Mouse (Mus musculus): ENCODE measurements around the gene Tmem218. TPM values are rescaled to one million over a fixed set of nuclear protein-coding genes. Genes with fewer than 3 reads are reported as not detected.

Gene Tmem218
- polyA plus RNA-seq, 1 experiment, result 3.9 TPM

- H3K27me3 ChIP-seq (ENCODE audit: control insufficient read depth, insufficient read depth, insufficient read length), result no peaks in the 10 kb centered on the region
- no peaks in the 10 kb centered on the region for H3K79me2 ChIP-seq (ENCODE audit: control insufficient read depth, insufficient read depth)
- no peaks in the 10 kb centered on the region for H3K36me3 ChIP-seq (ENCODE audit: control insufficient read depth, insufficient read depth)
- no peak overlapping the region for H3ac ChIP-seq (ENCODE audit: control insufficient read depth, insufficient read length)
- H3K4me2 ChIP-seq (ENCODE audit: low read depth), result peak overlapping the region; percentile 93
- TF ChIP-seq TCF12 (IDR thresholded peaks at IDR 0.05; ENCODE audit: insufficient read depth, poor library complexity, severe bottlenecking), result peak; percentile 55
- TF ChIP-seq REST (IDR thresholded peaks at IDR 0.05; ENCODE audit: insufficient read depth, insufficient read length), result no peak
- TF ChIP-seq MYOD1 (IDR thresholded peaks at IDR 0.05; ENCODE audit: control insufficient read depth in 1 of 3, insufficient read length in 2 of 3, low read depth in 2 of 3), result peak; percentile 32 to 94 (median 93)
- no peak for TF ChIP-seq SRF (IDR thresholded peaks at IDR 0.05; ENCODE audit: control insufficient read depth, insufficient read length, low read depth)
- TF ChIP-seq TCF3 (IDR thresholded peaks at IDR 0.05; ENCODE audit: insufficient read length, low read depth), result peak; percentile 20
- TF ChIP-seq MYOG (IDR thresholded peaks at IDR 0.05; ENCODE audit: control insufficient read depth in 1 of 3, insufficient read depth in 1 of 3, insufficient read length in 2 of 3, low read depth in 2 of 3), result peak; percentile 84 to 96 (median 87)
- no peak for TF ChIP-seq E2F4 (IDR thresholded peaks at IDR 0.05; ENCODE audit: insufficient read depth)
- TF ChIP-seq MAX (IDR thresholded peaks at IDR 0.05; ENCODE audit: low read depth), result no peak
- H3K4me3 ChIP-seq, result peak overlapping the region; percentile 32
Measured at GRCm38 (mm10) chr9:37254531-37255110, 46.6 kb downstream of the Tmem218 start.

GRCm38 (mm10) chr9:37255149-37255888, 47.3 kb downstream of the Tmem218 start, which contains the start of gene Slc37a2:
Gene Slc37a2, minus strand, starts transcription at chr9:37255738.
- no peak within 1 kb of the TSS for H3ac ChIP-seq (ENCODE audit: control insufficient read depth, insufficient read length)
- peak within 1 kb of the TSS; percentile 32 for H3K4me3 ChIP-seq
- TF ChIP-seq CEBPB (IDR thresholded peaks at IDR 0.05; ENCODE audit: insufficient read depth, poor library complexity, severe bottlenecking) (no peak), USF1 (IDR thresholded peaks at IDR 0.05; ENCODE audit: low read depth) (no peak), MYOG (IDR thresholded peaks at IDR 0.05; ENCODE audit: control insufficient read depth in 1 of 3, insufficient read depth in 1 of 3, insufficient read length in 2 of 3, low read depth in 2 of 3) (peak; percentile 52 to 89 (median 81)), TCF12 (IDR thresholded peaks at IDR 0.05; ENCODE audit: insufficient read depth, poor library complexity, severe bottlenecking) (peak; percentile 4), POLR2A (IDR thresholded peaks at IDR 0.05; ENCODE audit: insufficient read length, low read depth) (peak; percentile 43), E2F4 (IDR thresholded peaks at IDR 0.05; ENCODE audit: insufficient read depth) (peak; percentile 84), MYOD1 (IDR thresholded peaks at IDR 0.05; ENCODE audit: control insufficient read depth in 1 of 3, insufficient read length in 2 of 3, low read depth in 2 of 3) (peak in 2 of 3 experiments; percentile 72 to 73)
- no peaks in the 10 kb centered on the region for H3K79me2 ChIP-seq (ENCODE audit: control insufficient read depth, insufficient read depth)
- H3K36me3 ChIP-seq (ENCODE audit: control insufficient read depth, insufficient read depth), result no peaks in the 10 kb centered on the region
- peak within 1 kb of the TSS; percentile 93 for H3K4me2 ChIP-seq (ENCODE audit: low read depth)
- no peaks in the 10 kb centered on the region for H3K27me3 ChIP-seq (ENCODE audit: control insufficient read depth, insufficient read depth, insufficient read length)

GRCm38 (mm10) chr9:37255889-37256225, 47.8 kb downstream of the Tmem218 start:
- TF ChIP-seq TCF12 (IDR thresholded peaks at IDR 0.05; ENCODE audit: insufficient read depth, poor library complexity, severe bottlenecking), result no peak
- no peak for TF ChIP-seq USF1 (IDR thresholded peaks at IDR 0.05; ENCODE audit: low read depth)
- no peak for TF ChIP-seq SRF (IDR thresholded peaks at IDR 0.05; ENCODE audit: control insufficient read depth, insufficient read length, low read depth)
- no peak for TF ChIP-seq POLR2AphosphoS2 (IDR thresholded peaks at IDR 0.05; ENCODE audit: insufficient read length, low read depth)
- Histone ChIP-seq H3ac (ENCODE audit: control insufficient read depth, insufficient read length) (no peak overlapping the region), H3K4me2 (ENCODE audit: low read depth) (peak overlapping the region; percentile 93), H3K27me3 (ENCODE audit: control insufficient read depth, insufficient read depth, insufficient read length) (no peaks in the 10 kb centered on the region), H3K4me3 (peak overlapping the region; percentile 32), H3K79me2 (ENCODE audit: control insufficient read depth, insufficient read depth) (no peaks in the 10 kb centered on the region), H3K36me3 (ENCODE audit: control insufficient read depth, insufficient read depth) (no peaks in the 10 kb centered on the region)

GRCm38 (mm10) chr9:37266622-37267021, 58.6 kb downstream of the Tmem218 start:
- H3K27me3 ChIP-seq (ENCODE audit: control insufficient read depth, insufficient read depth, insufficient read length), result no peaks in the 10 kb centered on the region
- no peaks in the 10 kb centered on the region for H3K36me3 ChIP-seq (ENCODE audit: control insufficient read depth, insufficient read depth)
- no peak for TF ChIP-seq MYOD1 (IDR thresholded peaks at IDR 0.05; ENCODE audit: control insufficient read depth in 1 of 3, insufficient read length in 2 of 3, low read depth in 2 of 3)
- TF ChIP-seq MAX (IDR thresholded peaks at IDR 0.05; ENCODE audit: low read depth), result no peak
- no peak for TF ChIP-seq POLR2A (IDR thresholded peaks at IDR 0.05; ENCODE audit: insufficient read length, low read depth)
- TF ChIP-seq POLR2AphosphoS2 (IDR thresholded peaks at IDR 0.05; ENCODE audit: insufficient read length, low read depth), result no peak
- H3K79me2 ChIP-seq (ENCODE audit: control insufficient read depth, insufficient read depth), result no peaks in the 10 kb centered on the region
- no peak overlapping the region for H3K4me3 ChIP-seq
- no peak overlapping the region for H3ac ChIP-seq (ENCODE audit: control insufficient read depth, insufficient read length)
- H3K4me2 ChIP-seq (ENCODE audit: low read depth), result no peak overlapping the region

Other genes starting within 250 kb of the Tmem218 start
- 20.4 TPM for gene Pknox2, start 60.8 kb upstream of the Tmem218 start, polyA plus RNA-seq (2012; fragmentation: generic; extraction: Trizol)
- gene Slc37a2, start 47.5 kb downstream of the Tmem218 start, polyA plus RNA-seq (2012; fragmentation: generic; extraction: Trizol), result 9.2 TPM
- 0.38 TPM for gene Ccdc15, start 140.2 kb downstream of the Tmem218 start, polyA plus RNA-seq (2012; fragmentation: generic; extraction: Trizol)
- not detected for gene Hepacam, start 159.1 kb downstream of the Tmem218 start, polyA plus RNA-seq (2012; fragmentation: generic; extraction: Trizol)
- not detected for gene Robo4, start 193.7 kb downstream of the Tmem218 start, polyA plus RNA-seq (2012; fragmentation: generic; extraction: Trizol)
- 0.01 TPM for gene Robo3, start 225.0 kb downstream of the Tmem218 start, polyA plus RNA-seq (2012; fragmentation: generic; extraction: Trizol)